Mouse (Mus musculus) forebrain, embryonic 10.5 days (tissue): ENCODE results near the gene Cpe. TPM values are rescaled to one million over a fixed set of nuclear protein-coding genes. Genes with fewer than 3 reads are reported as not detected.
"Not testable (repeated sequence)": the region's sequence is repeated elsewhere in the genome, so short reads cannot be mapped to it uniquely, and the experiment has no call there.

Experiments
- DNase-seq: peaks from one replicate; pipeline ENCODE4 v3.0.0-alpha.2; 2017; ENCODE audit warnings: low spot score; ENCODE audit errors: extremely low spot score
- H3K27ac ChIP-seq: fragments of 300-500 bp; sonication (generic); 2 replicates; pipeline ENCODE4 v1.5.1; 2016; ENCODE audit warnings: mild to moderate bottlenecking
- H3K27me3 ChIP-seq: fragments of 300-500 bp; sonication (generic); 2 replicates; pipeline ENCODE4 v1.6.1; 2016; ENCODE audit warnings: mild to moderate bottlenecking; ENCODE audit not compliant: poor library complexity, severe bottlenecking
- H3K36me3 ChIP-seq: fragments of 300-500 bp; sonication (generic); replicated peaks from 2 replicates; pipeline ENCODE4 v1.6.1; 2016; ENCODE audit warnings: mild to moderate bottlenecking, moderate library complexity
- H3K4me1 ChIP-seq: fragments of 300-500 bp; sonication (generic); 2 replicates; pipeline ENCODE4 v1.6.1; 2016
- H3K4me3 ChIP-seq: fragments of 300-500 bp; sonication (generic); 2 replicates; pipeline ENCODE4 v1.5.1; 2016; ENCODE audit warnings: mild to moderate bottlenecking, moderate library complexity
- H3K9me3 ChIP-seq: fragments of 300-500 bp; sonication (generic); 2 replicates; pipeline ENCODE4 v1.6.1; 2016; ENCODE audit warnings: mild to moderate bottlenecking, moderate library complexity
- WGBS: fragments of 180-500 bp; shearing (Covaris S2); methylation state at CpG from one replicate; pipeline ENCODE4 v1.1.7; 2016; 5-methylcytosine and 5-hydroxymethylcytosine counted together
- polyA plus RNA-seq: library from polyadenylated mRNA; unstranded; fragments of >200 nt; fragmentation: Nextera tagmentation; extraction: Ambion mirVana; gene quantifications from 2 replicates; pipeline ENCODE4 v1.2.1, GENCODE M21; 2016

The Cpe gene
- polyA plus RNA-seq, 1 experiment from 2014 or later, result 107 TPM

DNA sequence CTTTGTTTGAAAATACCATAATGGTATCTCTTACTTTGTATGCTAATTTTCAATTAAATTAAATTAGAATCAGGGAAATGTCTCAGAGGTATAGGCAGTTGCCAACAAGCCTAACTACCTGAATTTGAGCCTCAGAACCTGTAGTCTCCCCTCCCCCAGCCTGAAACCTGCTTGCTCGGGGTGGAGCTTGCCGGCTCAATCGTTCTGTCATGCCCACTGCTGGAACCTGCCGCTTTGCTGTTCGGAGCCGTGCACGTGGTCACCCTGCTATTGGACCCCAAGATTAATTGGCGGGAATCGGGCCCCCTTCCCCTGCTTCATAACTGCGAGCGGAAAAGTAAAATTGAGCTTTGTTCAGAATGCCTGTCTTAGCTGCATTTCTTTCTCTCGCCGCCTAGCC lies 26.5 kb downstream of the Cpe start:
- not testable (repeated sequence) for DNase-seq, H3K36me3 ChIP-seq, H3K4me1 ChIP-seq, H3K27ac ChIP-seq, H3K4me3 ChIP-seq, H3K27me3 ChIP-seq, H3K9me3 ChIP-seq
- 61% methylated on average over 13 of the region's 13 CpGs for WGBS

DNA sequence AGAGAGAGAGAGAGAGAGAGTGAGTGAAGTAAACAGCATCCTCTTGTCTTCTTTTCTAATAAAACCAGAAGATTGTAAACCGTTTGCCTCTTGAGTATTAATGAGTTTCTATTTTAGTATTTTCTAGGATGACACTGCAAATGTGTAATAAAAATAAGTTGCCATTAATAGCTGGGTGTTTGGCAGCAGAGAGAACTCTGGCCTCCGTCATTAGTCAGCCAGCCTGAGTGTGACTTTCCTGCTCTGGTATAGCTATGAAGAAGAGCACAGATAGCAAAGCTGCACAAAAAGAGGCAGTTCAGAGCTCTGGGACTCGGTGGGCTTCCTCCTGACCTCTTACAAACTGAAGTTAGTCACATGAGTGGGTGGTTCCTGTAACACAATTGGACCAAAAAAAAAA lies 27.3 kb downstream of the Cpe start:
- 80% methylated on average over 3 of the region's 3 CpGs for WGBS
- Histone ChIP-seq H3K4me3 (no peak overlapping the region), H3K9me3 (no peaks in the 10 kb centered on the region), H3K4me1 (peaks cover 9% of the 10 kb centered on the region; the same call in 1 of the 2 replicates), H3K27ac (no peak overlapping the region), H3K36me3 (no peaks in the 10 kb centered on the region), H3K27me3 (no peaks in the 10 kb centered on the region)
- DNase-seq, result no peak

DNA sequence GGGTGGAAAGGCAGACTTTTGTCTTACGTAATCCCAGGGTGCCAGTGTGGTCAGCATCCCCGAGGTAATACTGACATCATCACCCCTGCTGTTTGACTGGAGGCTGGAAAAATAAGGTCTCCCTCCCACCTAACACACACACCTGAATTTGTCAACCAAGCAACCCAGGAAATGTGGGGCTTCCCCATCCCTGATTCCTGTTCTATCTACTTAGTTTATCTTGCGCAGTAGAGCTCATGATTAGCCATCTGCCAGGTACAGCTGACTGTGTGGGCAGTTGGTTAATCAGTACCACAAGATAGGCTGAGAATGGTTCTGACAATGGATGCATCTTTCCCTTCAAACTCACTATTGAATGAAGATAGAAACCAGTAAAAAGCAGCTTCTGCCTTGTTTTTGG lies 28.0 kb downstream of the Cpe start:
- no peak for DNase-seq
- Histone ChIP-seq H3K4me3 (no peak overlapping the region), H3K27ac (no peak overlapping the region), H3K27me3 (no peaks in the 10 kb centered on the region), H3K4me1 (peaks cover 9% of the 10 kb centered on the region; the same call in 1 of the 2 replicates), H3K36me3 (no peaks in the 10 kb centered on the region), H3K9me3 (no peaks in the 10 kb centered on the region)
- WGBS, result 60% methylated on average over 3 of the region's 3 CpGs

DNA sequence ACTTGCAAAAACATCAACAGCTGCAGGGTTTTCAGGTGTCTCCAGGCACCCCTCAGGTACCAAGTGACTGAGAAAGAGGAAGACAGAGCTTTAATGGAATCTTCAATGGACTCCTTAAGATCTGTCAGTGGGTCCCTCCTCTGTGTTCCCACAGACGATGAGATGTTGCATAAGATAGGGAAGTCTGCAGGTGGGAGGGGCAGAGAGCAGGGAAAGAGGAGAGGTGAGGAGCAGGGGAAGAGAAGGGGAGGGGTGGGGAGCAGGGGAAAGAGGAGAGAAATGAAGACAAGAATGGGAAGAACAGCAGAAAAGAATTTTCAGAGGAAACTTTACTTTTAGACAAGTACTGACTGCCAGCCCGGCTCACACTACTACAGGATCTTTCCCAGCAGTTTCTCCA lies 28.5 kb downstream of the Cpe start:
- Histone ChIP-seq H3K4me1 (peaks cover 10% of the 10 kb centered on the region; the same call in 1 of the 2 replicates), H3K9me3 (no peaks in the 10 kb centered on the region), H3K4me3 (no peak overlapping the region), H3K36me3 (no peaks in the 10 kb centered on the region), H3K27ac (no peak overlapping the region), H3K27me3 (no peaks in the 10 kb centered on the region)
- 41% methylated on average over 2 of the region's 2 CpGs for WGBS
- DNase-seq, result no peak

DNA sequence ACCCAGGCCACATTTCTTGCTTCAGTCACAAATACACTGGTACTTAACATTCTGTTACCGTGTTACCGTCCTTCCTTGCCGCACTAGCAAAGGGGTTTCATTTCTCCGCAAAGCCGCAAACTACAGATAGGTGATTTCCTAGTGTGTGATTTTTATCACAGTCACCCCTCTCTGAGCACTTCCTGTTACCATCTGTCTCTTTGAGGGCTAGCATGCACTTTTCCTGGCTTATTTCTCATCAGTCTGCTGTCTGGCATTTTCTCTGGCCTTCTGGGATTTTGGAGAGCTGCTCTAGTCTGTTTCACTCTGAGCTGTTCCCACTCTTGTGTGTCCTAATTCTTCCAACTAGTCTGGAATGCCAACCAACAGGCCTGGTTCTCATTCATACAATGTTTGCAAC lies 33.8 kb downstream of the Cpe start:
- 93% methylated on average over 5 of the region's 5 CpGs for WGBS
- no peak overlapping the region for H3K4me3 ChIP-seq
- peak overlapping the region; percentile 35; the same call in 1 of the 2 replicates for H3K27ac ChIP-seq

DNA sequence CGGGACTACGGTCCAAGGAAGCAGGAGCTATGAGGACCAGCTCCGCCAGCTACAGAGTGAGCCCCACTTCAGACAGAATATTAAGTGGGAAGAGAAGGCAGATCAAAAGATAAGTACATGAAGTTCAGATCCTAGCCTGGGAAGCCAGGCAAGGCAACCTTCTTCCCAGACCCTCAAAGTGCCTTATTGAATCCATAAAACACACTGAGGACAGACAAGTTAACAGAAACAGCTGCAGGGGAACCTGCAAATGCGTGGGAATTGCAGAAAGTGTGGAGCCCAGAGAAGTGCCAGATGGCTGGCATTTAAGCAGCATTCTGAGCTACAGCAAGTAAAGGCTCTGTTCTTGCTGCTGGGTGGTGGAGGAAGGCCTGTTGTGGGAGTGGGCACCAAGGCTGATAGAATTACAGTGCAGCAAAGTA lies 34.9 kb downstream of the Cpe start:
- Histone ChIP-seq H3K27me3 (no peaks in the 10 kb centered on the region), H3K36me3 (no peaks in the 10 kb centered on the region; the same call in 1 of the 2 replicates), H3K9me3 (no peaks in the 10 kb centered on the region), H3K4me3 (no peak overlapping the region), H3K27ac (peak overlapping the region; percentile 73; the same call in 1 of the 2 replicates), H3K4me1 (peaks cover 32% of the 10 kb centered on the region)
- 68% methylated on average over 4 of the region's 4 CpGs for WGBS
- DNase-seq, result no peak

More for the DNA sequence above, 33.8 kb downstream of the Cpe start:
- Histone ChIP-seq H3K4me1 (peaks cover 34% of the 10 kb centered on the region), H3K36me3 (no peaks in the 10 kb centered on the region; the same call in 1 of the 2 replicates), H3K9me3 (no peaks in the 10 kb centered on the region), H3K27me3 (no peaks in the 10 kb centered on the region)
- DNase-seq, result no peak

DNA sequence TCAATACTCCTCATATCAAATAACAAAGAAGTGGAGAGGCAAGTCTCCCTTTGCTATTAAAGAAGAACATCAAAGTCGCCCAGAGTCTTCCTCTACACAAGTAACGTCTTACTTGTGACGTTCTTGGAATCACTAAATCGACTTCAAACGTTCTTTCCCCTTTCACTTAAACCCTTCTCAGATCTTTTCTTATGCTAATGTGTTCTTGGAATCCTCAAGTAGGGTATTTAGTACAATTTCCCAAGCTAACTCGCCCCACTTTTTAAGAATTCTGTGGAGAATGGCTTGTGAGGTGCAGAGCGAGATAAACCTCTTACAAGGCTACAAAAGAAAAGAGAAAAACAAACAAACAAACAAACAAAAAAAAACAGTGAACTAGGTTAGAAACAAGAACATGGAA lies 35.3 kb downstream of the Cpe start:
- peak overlapping the region; percentile 73; the same call in 1 of the 2 replicates for H3K27ac ChIP-seq
- no peaks in the 10 kb centered on the region for H3K27me3 ChIP-seq
- no peaks in the 10 kb centered on the region for H3K9me3 ChIP-seq
- no peak overlapping the region for H3K4me3 ChIP-seq
- peaks cover 32% of the 10 kb centered on the region for H3K4me1 ChIP-seq
- 19% methylated on average over 7 of the region's 7 CpGs for WGBS
- no peak for DNase-seq
- no peaks in the 10 kb centered on the region; the same call in 1 of the 2 replicates for H3K36me3 ChIP-seq

DNA sequence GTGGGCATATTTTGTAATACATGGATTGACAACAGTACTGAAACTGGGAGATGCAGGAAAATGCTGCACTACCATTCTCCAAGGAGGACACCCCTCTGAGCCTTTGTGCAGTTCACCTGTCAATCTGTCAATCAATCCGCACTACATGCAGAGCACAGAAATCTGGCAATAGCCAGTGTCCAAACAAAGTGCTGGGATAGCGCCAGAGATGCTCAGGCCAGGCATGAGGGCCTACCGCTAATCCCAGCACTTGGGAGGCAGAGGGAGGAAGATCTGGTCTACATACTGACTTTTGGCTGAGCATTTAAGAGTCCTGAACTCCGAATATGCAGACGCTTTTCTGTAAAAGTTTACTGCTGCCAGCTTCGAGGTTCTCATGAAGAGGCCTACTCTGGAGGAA lies 37.0 kb downstream of the Cpe start:
- Histone ChIP-seq H3K4me3 (no peak overlapping the region), H3K9me3 (no peaks in the 10 kb centered on the region), H3K36me3 (no peaks in the 10 kb centered on the region; the same call in 1 of the 2 replicates), H3K27me3 (no peaks in the 10 kb centered on the region), H3K4me1 (peaks cover 32% of the 10 kb centered on the region), H3K27ac (no peak overlapping the region)
- WGBS, result 81% methylated on average over 6 of the region's 6 CpGs
- no peak for DNase-seq

DNA sequence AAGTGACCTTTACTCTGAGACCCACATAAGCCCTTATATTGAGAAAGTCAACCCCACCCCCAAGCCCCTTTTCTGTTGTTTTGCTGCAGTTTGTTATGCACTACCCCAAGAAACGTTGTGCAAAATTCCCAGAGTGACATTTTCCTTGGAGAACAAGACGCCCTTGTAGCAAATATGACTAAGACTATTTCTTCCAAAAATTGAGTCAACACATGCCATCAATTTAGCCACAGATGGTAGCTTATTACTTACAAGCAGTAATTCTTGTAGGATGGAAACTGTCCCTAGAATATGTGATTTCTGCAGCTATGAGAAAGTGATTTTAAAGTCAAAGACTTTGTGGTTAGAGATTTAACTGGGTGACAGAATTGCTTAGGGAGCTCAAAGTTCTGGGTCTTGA lies 37.8 kb downstream of the Cpe start:
- Histone ChIP-seq H3K4me1 (peaks cover 32% of the 10 kb centered on the region), H3K27ac (no peak overlapping the region), H3K9me3 (no peaks in the 10 kb centered on the region), H3K27me3 (no peaks in the 10 kb centered on the region), H3K4me3 (no peak overlapping the region), H3K36me3 (no peaks in the 10 kb centered on the region; the same call in 1 of the 2 replicates)
- 88% methylated on average over 2 of the region's 2 CpGs for WGBS
- DNase-seq, result no peak

DNA sequence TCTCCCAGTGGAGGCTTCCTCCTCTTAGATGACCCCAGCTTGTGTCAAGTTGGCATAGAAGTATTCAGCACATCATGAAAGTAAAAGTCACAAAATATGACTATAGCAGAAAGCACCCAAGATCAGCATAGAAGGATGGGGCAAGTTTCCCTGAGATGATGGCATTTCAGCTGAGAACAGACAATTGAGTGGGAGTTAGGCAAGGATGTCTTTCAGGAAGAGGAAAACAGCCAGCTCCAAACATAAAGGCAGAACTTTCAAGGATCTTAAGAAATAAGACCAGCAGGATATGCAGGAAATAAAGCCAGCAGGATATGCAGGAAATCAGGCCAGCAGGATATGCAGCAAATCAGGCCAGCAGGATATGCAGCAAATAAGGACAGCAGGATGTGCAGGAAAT lies 40.6 kb downstream of the Cpe start:
- peaks cover 13% of the 10 kb centered on the region for H3K4me1 ChIP-seq
- H3K9me3 ChIP-seq, result no peaks in the 10 kb centered on the region
- no peak overlapping the region for H3K27ac ChIP-seq
- H3K27me3 ChIP-seq, result no peaks in the 10 kb centered on the region
- H3K4me3 ChIP-seq, result no peak overlapping the region
- no peak for DNase-seq
- H3K36me3 ChIP-seq, result no peaks in the 10 kb centered on the region; the same call in 1 of the 2 replicates

DNA sequence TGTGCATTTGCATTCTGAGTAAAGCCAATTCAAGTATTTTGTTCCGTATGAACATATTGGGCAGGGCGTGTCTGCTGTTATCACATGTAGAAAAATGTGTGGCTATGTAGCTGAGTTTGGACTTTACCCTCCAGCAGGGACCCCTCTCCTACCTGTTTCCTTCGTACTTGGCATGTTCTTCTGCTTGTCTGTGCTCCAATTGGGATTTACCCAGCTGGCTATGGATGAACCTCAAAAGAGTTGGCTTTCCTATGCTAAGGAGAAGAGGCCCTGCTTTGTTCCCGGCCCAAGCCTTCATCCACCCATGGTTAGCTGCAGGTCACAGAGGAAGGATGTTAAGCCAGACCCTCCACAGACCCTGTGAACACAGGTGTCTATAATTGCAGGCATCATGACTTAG lies 44.8 kb downstream of the Cpe start:
- DNase-seq, result no peak
- H3K4me3 ChIP-seq, result no peak overlapping the region
- WGBS, result 90% methylated on average over 4 of the region's 4 CpGs

DNA sequence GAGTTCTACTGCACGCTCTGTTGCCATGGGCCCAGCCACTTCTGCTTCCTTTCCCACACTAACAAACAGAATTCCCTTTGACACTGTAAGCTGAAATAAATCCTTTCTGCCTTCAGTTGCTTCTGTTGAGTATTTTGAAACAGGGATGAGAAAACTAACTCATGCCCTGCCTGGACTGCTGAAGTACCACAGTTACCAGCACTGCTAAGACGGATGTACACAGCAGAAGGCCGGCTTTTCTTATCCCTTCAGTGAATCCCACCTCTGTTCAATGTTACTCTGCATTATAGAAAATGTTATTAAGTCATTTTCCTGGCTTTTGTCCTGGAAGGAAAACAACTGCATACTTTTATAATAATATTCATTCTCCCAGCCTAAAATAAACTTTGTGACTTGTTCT lies 45.7 kb downstream of the Cpe start:
- WGBS, result 96% methylated on average over 3 of the region's 3 CpGs
- Histone ChIP-seq H3K27me3 (no peaks in the 10 kb centered on the region), H3K27ac (no peak overlapping the region), H3K4me3 (no peak overlapping the region), H3K36me3 (no peaks in the 10 kb centered on the region; the same call in 1 of the 2 replicates), H3K4me1 (no peaks in the 10 kb centered on the region), H3K9me3 (no peaks in the 10 kb centered on the region)
- DNase-seq, result no peak

More for the DNA sequence above, 44.8 kb downstream of the Cpe start:
- no peaks in the 10 kb centered on the region for H3K9me3 ChIP-seq
- H3K27me3 ChIP-seq, result no peaks in the 10 kb centered on the region
- no peaks in the 10 kb centered on the region for H3K4me1 ChIP-seq
- H3K36me3 ChIP-seq, result no peaks in the 10 kb centered on the region; the same call in 1 of the 2 replicates
- no peak overlapping the region for H3K27ac ChIP-seq

DNA sequence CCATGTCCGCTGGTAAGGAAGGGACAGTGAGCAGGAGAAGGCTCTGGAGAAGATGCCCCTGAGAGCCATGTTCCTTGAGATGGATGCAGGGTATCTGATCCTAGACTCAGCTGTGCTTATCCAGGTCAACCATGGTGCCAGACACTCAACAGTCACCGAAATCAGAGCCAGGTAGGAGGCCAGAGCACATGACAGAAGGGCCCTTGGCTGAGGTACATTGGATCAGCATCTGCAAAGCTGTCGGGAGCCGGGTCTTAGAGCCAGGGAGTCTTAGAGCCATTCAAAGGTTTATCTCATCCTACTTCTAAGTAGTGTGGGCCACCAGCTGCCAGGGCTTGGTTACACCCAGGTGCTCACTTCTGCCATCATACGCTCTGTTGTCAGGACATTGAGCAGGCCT lies 46.4 kb downstream of the Cpe start:
- Histone ChIP-seq H3K9me3 (no peaks in the 10 kb centered on the region), H3K4me3 (no peak overlapping the region), H3K27me3 (no peaks in the 10 kb centered on the region), H3K27ac (no peak overlapping the region), H3K4me1 (no peaks in the 10 kb centered on the region), H3K36me3 (no peaks in the 10 kb centered on the region; the same call in 1 of the 2 replicates)
- no peak for DNase-seq
- WGBS, result 93% methylated on average over 5 of the region's 5 CpGs
